Mouse (Mus musculus) kidney, adult 9 months (tissue): ENCODE results near the gene Parvb.

ENCODE experiments used
- DNase-seq: peaks from one replicate; pipeline ENCODE4 v3.0.0; 2022

Parvb gene

DNA sequence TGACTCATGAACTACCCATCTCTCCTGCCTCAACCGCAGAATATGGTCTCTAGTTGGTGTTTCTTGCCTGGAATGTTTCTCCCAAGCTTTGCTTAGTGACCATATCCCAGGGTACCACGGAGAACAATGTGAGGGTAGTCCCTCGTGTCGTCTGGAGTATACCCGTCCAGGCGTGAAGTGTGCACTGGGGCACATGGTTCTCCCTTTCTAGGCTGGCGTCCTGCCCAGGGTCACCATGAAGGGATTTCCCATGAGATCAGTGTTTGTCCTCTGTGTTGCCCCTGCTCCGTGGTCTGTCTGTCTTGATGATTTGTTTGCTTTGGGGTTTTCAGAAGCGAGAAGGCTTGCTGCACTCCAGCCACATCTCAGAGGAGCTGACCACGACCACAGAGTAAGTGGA is 63.4 kb downstream of the Parvb start:
- DNase-seq = no peak

DNA sequence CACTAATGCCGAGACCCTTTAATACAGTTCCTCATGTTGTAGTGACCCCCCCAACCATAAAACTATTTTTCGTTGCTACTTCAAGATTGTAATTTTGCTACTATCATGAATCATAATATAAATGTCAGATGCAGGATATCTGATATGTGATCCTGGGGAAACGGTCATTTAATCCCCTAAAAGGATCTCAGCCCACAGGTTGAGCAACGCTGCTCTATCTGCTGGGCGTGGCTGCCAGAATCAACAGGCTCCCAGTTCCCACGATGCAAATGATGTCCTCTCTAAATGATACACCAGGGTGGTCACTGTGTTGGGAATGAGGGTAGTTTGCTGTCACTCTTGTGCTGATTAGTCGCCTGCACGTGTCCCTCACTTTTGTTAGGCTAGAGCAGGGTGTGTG is 65.6 kb downstream of the Parvb start:
- no peak for DNase-seq

DNA sequence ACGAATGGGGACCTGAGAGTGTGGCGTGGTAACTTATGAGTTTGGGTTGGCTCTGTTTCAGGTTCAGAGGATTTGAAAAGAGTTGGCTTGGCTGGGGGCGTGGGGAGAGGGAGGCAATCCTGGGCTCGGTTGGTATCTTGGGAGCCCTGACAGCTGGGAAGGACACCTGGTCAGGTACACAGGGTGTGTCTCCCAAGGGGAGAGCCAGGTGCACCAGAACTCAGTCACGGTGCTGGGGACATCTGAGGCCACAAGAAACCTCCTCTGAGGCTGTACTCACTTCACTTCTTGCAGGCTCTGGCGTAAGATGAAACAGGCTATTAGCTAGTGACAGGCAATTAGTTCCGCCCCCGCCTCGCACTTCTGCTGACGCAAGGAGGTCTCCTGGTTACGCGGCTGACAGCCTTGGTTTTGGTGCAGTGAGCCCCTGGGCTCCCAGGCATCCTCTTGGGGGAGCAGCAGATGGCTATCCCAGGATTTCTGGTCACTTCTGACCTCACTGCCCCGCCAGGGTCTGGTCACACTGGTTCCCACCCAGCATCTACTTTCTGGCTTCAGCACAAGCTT is 67.0 kb downstream of the Parvb start:
- no peak for DNase-seq

DNA sequence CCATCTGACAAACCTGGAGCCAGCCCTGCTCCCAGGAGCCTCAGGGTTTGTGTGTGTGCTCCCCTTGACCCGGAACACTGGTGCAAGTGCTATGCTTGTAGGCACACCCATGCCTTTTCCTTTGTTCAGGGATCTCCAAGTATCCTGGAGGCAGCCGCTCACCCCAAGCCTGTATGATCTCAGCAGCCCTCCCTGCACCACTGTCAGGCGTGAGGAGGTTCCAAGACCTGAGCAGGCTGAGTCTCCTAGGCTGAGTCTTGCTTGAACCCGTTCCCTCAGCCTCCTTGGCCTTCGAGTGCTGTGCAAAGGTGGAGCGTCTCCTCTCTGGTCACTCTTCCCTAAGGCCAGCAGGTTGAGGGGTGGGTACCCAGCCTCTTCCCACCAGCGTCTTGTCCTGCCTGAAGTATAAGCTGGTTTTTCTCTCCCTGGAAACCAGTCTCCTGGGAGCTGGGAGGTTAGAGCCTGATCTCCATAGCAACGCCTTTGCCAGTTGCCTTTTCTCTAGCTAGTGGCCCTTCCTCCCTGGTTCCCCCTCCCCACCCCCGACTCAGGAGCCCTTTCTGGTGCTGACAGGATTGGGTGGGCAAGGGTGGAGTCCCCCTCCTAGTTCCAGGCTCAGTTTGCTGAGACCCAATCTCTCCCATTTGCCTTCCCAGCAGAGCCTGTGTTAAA is 68.0 kb downstream of the Parvb start:
- DNase-seq = no peak

DNA sequence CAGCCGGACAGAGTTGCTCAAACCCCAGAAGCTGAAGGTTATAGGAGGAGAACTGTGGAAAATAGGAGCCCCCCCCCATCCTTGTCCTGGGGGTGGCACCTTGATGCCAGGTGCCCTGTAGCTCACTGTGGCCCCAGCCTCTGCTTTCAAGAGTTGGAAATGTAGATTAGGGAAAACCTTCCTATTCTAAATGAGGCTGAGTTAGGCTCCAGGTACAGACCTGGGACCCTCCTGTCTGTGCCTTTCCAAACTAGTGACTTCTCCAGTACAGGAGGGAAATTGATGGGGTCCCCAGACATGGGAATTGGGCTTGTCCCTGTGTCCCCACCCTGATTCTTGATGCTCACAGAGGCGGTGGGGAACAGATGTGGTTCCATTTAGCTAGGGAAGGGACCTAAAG is 68.7 kb downstream of the Parvb start:
- DNase-seq = no peak

DNA sequence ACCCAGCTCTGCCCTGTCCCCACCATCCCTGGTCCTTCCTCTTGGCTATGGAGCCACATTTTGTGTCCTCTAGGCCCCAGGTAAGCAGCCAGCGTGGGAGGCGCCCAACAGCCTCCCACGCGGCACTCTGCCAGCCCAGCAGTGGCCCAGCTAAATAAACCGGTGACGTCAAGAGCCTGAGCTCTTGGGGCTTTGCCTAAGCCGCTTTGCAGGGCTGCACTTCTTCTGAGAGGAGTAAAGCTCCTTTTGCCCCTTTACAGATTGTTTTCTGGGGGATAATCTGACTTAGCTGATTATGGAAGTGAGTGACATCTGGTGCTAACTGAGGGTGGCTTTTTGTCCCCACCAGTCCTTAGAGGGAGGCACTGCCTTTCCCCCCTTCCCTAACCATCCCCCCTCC is 69.2 kb downstream of the Parvb start:
- no peak for DNase-seq

DNA sequence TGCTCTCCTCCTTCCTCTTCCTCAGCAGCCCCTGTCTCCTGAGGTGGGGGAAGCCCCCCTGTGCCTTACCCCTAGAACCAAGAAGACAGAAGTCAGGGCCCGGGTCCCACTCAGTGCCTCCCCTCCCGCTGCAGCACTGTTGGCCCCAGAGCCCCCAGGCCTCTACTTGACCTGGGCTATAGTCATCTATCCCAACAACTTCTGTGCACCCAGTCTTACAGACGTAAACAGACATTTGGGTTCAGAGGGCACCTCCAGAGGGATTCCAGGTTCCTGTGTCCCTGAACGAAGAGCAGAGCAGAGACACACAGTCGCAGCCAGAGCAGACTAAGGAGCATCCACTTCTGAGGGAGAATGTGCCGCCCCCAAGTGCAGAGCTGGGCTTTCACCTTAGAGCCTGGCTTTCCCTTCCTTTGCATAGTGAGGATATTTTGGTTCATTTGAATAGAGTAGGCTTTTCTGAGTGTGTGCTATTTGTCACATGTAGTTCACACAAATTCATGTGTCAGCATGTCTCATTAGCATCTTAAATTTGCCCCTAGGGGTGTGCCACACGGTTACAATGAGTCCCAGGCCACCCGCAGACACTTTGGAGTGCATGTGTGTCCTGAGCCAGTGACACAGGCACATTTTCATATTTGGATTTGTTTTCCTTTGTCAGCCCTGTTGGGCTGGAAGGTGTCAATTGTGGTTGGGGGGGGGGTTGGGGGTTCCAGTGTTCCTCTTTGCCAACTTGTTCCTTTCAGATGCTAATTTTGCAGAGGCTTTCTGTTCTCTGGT is 70.0 kb downstream of the Parvb start:
- no peak for DNase-seq

DNA sequence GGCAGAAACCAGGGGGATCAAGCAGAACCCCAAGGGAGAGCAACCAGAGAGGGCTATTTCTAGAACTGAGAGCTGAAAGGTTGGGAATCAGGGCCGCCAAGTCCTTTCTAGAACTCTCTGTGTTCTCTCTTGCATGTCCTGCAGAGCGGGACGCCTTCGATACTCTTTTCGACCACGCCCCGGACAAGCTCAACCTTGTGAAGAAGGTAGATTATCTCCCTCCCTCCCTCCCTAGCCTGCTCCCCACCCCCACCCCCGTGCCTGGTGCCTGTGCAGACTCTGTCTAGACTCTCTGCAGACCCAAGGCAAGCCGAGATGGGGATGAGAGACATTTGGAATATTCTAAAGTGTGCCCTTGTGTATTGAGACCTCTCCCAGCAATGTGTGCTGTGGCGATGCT is 71.4 kb downstream of the Parvb start:
- no peak for DNase-seq

DNA sequence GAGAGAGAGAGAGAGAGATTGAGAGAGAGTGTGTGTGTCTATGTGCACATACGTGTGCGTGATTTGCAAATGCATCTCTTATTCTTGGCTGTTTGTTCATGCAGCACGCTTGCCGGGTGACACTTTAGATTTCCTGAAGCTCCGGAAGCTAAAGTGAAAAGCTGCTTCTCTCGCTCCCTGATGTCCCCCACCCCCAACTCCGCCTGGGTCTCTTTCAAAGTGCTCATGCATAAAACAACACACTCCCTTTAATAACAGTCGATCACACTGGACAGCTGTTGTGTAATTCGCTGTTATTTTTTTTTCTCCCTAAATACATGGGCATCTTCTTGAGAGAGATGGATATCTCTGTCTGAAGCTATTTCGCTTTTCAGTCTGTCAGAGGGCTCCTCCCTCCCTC is 73.5 kb downstream of the Parvb start:
- no peak for DNase-seq

DNA sequence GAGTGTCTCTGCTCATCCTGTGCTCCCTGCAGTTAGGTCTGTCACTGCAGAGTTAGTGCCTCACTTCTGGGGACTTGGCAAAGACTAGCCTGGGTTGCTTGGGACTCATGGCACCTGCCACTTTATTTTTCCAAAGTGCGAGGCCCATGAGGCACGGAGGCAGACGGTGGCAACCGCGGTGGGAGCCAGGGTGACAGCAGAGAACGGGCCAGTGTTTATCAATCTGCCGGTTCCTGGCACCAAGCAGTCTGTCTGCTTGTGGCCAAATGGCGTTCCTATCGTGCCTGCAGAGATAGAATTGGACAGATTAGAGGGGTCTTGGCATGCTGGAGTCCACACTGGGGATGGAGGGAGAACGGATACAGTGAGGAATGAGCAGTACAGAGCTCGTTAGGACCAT is 78.4 kb downstream of the Parvb start:
- DNase-seq = no peak

DNA sequence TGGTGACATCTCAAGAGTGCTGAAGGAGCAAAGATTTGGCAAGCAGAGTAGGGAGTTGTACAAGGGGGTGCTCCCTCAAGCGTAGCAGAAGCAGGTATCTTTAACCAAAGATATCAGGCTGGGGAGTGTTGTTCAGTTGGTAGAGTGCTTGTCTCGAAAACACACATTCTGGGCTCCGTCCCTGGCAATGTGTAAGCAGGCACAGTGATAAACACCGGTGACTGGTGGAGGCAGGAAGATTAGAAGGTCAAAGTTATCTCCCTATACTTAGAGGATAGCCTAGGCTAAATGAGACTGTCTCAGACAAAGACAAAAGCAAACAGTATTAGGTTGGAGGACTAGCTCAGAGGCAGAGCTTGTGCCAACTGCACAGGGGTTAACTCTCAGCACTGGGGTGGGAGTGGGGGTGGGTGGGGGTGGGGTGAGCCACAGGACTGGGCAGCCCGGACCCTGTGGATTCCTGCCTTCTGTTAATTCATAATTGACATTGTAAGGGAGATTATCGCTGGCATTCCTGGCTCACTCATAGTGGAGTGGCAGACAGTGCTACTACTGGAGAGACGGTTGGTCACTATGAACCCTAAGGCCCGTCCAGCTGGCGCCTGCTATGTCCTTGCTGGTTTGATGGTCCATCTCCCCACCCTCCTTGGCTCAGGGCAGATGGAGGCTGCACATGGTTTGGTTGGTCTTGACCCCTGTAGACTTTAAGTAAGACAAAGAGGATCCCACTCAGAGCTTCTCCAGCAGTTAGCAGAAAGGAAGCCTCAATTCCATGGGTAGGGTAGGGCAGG is 79.6 kb downstream of the Parvb start:
- DNase-seq = no peak

DNA sequence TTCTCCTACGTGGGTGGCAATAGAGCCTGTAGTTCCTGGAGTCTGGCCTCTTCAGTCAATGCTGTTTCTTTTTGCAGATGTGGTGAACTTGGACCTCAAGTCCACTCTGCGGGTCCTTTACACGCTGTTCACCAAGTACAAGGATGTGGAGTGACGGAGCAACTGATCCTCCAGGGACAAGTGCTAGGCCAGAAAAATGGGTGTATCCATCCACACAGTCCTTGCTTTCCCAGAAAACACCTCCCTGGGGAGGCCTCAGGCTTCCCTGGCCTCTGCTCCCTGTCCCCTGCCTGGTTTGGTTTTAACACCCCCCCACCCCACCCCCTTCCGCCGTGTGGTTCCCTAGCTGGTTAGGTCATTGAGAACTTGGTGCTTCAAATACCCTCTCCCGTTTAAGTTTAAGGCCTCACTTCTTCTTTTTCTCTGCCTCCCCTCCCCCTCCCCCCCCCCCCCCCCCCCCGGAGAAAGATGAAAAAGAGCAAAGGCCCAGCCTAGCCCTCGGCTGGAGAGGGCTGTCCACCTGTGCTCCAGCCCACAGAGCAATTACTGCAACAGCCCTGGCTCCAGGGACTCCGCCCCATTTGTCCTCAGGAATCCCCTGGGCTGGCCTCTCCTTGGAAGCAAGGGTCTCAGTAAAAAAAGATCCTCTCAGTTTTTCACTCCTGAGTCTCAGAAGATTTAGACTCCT is 81.2 kb downstream of the Parvb start:
- no peak for DNase-seq

DNA sequence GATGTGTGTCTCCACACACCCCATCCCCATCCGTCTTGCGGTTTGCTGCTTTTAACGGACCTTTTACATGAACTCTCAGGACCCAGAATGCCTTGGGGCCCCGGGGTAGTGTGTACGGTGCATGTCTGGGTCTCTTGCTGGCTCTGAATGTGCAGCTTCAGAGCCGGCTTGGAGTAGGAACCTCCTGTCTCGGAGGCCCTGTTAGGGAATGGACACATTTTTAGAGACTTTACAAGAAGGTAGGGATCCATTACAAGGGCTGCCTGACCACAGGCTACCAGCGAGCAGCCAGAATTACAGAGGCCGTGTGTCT is 81.7 kb downstream of the Parvb start:
- DNase-seq = no peak

DNA sequence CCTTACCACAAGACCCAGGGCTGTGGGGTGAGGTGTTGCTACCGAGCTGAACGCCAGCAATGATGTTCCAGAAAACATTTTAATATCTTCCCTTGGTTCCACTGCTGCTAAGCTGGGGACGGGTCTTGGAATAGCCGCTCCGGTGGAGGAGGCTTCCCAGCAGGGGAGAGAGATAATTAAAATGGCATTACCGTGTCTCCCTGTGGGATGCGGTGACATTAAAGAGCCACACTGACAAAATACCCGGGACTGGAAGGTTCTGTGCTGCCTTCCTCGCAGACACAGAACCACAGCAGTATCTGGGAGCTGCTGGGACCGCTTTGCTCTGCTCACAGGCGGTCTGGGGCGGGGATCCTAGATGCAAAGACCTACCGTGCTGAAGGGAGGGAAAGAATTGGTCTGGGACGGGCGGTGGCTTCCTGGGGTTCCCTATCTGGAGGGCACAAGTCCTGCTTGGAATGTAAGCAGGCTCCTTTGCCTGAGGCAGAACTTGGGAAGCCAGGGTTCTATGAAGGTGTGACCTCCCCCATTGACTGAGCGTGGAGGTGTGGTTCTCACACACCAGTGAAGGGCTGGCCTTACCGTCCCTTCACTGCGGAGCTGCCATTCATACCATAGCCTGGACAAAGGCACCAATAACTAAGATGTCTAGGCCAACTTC is 82.7 kb downstream of the Parvb start:
- no peak for DNase-seq

DNA sequence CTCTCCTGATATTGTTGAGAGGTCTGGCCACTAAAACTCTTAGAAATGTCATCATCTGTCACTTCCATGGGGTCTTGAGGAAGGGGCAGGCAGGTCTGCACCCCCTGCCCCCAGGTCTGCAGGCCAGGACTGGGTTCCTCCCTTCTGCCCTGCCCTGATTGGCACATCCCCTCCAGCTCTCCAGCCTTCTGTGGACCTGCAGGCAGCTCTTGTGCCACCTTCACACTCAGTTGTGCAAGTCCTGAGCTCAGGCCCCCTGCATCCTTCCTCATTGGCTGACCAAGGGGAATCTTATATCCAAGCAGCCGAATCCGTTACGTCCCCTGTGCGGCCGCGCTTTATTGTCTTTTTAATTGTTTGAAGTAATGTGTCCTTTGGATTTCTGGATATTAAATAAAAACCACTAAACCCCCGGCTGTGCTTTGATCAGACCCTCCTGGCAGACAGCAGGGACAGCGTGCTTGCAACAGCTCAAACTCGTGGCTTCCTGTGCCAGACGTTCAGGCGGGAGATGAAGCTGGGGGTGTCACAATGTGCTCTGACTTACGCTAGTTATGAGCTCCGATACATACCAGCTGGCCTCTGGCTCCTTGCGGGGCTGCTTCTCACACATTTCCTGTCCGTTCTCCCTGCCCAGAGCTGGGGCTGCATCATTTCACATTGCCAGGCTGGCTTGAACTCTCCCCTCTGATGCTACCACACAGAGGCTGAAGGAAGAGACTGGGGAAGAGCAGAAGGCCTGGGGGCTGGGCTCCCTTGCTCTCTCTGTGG is 83.6 kb downstream of the Parvb start:
- no peak for DNase-seq

DNA sequence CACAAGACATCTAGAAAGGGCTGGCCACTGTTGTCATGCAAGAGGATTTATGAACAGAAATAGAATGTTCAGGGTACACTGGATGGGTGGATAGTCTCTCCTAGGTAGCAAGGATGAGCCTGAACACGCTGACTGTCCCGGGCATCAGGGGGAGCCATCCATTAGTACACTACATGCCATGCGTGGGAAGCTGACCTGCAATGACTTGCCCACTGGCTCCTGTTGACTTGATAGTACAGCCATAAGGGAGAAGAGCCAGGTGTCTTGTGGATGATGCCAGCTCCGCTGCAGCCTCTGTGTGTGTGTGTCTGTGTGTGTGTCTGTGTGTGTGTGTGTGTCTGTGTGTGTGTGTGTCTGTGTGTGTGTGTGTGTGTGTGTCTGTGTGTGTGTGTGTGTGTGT is 87.5 kb downstream of the Parvb start:
- no peak for DNase-seq

DNA sequence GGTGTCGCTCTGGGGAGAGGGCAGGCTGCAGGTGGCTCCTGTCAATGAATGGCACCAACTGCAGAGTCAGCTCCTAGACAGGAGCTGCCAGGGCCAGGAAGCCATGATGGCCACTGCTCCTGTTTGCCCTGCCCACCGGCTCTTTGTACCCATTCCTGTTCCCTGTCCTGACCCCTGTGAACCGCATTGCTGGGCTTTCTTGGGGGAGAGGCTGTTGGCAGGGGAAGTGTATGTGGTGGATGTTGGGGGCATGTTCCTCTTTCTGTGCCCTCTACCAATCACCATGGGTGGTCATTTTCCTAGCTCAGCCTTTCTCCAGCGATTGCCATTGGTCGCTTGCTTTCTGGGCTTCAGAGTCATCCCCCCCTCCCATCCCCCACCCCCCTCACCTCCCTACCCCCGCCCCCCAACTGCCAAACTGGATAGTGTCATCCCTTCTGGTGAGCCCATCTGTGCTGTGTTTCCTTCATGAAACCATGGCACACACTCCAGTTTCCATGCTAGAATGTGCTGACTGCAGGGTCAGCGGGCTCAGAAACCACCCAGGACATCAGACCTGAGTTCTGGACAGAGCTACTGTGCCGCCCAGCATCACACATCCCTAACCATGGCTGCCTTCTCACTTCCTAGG is 89.8 kb downstream of the Parvb start:
- DNase-seq = no peak

DNA sequence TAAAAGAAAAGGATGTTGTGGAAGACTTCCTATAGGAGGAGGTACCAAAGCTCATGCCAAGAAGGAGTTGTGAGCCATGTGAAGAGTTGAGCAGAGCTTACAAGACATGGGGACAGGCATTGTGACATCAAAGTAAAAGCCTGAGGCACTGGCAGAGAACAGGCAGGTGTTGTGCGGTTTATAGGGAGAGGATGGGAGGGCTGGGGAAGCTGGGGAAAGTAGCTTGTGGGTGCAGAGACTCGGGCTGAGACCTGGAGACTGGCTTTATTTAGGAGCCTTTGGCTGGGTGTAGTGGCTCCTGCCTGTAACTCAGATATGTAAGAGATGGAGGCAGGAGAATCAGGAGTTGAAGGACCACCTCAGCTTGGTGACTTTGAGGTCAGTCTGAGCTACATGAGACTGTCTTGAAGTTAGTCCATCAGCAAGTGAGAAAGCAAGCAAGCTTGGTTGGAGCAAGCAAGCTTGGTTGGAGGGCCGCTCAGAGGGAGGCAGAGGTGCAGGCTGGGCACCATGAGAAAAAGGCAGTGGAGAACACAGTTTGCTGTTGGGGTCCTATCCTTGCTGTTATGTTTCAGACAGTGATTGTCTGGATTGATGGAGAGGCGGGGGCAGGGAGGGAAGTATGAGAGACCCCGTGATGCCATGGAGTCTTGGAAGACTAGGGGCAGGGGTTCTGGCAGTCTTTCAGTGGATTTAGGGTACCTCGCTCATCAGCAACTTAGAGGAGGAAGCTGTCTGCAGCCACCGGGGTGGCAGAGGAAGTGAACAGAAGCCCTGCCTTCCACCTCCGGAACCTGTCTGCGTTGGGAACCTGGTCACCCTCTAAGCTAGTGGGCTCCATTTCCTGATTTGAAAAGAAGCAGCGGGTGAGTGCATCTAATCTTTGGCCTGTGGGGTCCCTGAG is 92.4 kb downstream of the Parvb start, which contains the start of gene Parvg:
TSS of gene Parvg (plus strand) at position 61 of the 904 bp plus-strand sequence.
- no peak for DNase-seq

DNA sequence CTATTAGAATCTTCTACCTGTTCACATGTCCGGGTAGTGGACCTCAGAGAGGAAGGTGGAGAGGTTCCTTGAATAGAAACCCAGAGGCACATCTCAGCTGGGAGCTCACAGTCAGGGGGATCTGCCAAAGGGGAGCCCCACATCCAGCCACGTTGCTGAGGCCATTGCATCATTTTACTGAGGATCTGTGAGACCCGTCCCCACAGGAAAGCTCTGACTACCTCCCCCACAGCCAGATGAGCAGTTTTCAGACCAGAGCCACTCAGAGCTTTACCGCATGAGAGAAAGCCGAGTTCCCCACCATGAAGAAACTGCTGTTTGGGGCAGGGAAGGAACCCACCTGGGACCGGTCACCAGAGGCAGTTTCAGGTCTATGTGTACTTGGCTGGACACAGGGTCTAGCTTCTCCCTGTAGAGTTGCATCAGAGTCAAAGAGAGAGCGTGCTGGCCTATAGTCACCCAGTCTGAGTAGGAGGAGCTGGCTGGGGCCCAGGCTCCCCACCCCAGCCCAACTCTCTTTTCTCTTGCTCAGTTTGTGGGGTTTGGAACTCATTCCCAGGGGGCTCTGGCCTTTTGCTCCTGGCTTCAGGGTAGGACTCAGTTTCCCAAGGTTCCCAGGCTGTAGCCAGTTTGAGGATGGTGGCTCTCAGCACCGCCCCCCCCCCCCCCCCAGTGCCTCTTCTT is 93.2 kb downstream of the Parvb start:
- DNase-seq = no peak

DNA sequence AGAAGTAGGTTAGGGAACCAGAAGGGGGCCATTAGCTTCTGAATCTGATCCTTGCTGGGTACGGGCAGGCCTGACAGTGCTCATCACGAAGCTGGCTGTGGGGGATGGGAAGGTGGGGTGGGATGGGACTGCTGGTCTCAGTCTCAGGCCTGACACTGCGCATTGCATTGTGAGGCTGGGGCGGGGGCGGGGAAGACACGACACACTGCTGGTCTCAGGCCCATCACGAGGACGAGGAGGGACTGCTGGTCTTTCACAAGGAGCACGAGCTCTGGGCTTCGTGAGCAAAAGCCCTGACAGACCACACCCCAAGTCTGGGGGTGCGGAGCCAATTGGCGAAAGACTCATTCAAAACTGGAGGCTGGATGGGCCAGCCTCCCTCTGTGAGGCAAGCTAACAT is 93.9 kb downstream of the Parvb start:
- DNase-seq = no peak
